ENCODE assay signal across 26 mouse cellular contexts in genomic region chr6:28514830-28515350, GRCm38 (mm10).
"Had no signal": no experiment of that assay in that cellular context is flagged by ENCODE, and none has a peak within 500 bp of the region (broad histone marks: within the 10 kb centered on the region; RNA-seq: fewer than 3 reads in every experiment).

No protein-coding gene starts in this region.

- H3K4me3 ChIP-seq: gastrocnemius, adult 2 months; heart, embryonic 10.5 days; heart, embryonic 12.5 days; hindbrain, embryonic 10.5 days; hindbrain, embryonic 12.5 days; intestine, embryonic 15.5 days; kidney, embryonic 15.5 days; limb, embryonic 13.5 days; limb, embryonic 15.5 days had no signal

- ATAC-seq: hindbrain, embryonic 16.5 days; inflammation-experienced regulatory T-cells, adult 6 months; intestine, embryonic 15.5 days; intestine, postnatal 0 days had no signal

- H3K4me1 ChIP-seq: heart, embryonic 10.5 days; hindbrain, embryonic 10.5 days; hindbrain, embryonic 12.5 days; intestine, embryonic 15.5 days; kidney, embryonic 15.5 days; limb, embryonic 13.5 days; limb, embryonic 15.5 days had no signal

- DNase-seq: gastrocnemius, adult 2 months; gastrocnemius, postnatal 10 days; gastrocnemius, postnatal 25 days; heart, adult 18-20 months; heart, postnatal 10 days; heart, postnatal 4 days; kidney, adult 18-20 months; kidney, adult 8-10 months; kidney, postnatal 14 days; kidney, postnatal 36 days; layer of hippocampus, adult 9-11 months; layer of hippocampus, postnatal 36 days; left cerebral cortex, postnatal 4 days had no signal

- H3K9me3 ChIP-seq: heart, embryonic 10.5 days; heart, embryonic 12.5 days; hindbrain, embryonic 10.5 days; hindbrain, embryonic 12.5 days; intestine, embryonic 15.5 days; kidney, embryonic 15.5 days; limb, embryonic 13.5 days; limb, embryonic 15.5 days had no signal

- H3K27me3 ChIP-seq: heart, embryonic 12.5 days; hindbrain, embryonic 12.5 days; intestine, embryonic 15.5 days; kidney, embryonic 15.5 days; limb, embryonic 13.5 days; limb, embryonic 15.5 days had no signal

- H3K9ac ChIP-seq: heart, embryonic 12.5 days; hindbrain, embryonic 12.5 days; hindbrain, embryonic 14.5 days; intestine, embryonic 15.5 days; kidney, embryonic 15.5 days; limb, embryonic 13.5 days; limb, embryonic 15.5 days had no signal

- H3K27ac ChIP-seq: gastrocnemius, adult 2 months; heart, embryonic 10.5 days; hindbrain, embryonic 10.5 days; hindbrain, embryonic 12.5 days; hindbrain, embryonic 14.5 days; intestine, embryonic 15.5 days; kidney, embryonic 15.5 days; kidney, postnatal 0 days; limb, embryonic 13.5 days; limb, embryonic 15.5 days had no signal

- H3K4me2 ChIP-seq: heart, embryonic 12.5 days; hindbrain, embryonic 12.5 days; hindbrain, embryonic 14.5 days; intestine, embryonic 15.5 days; kidney, embryonic 15.5 days; limb, embryonic 13.5 days; limb, embryonic 15.5 days had no signal
